Mouse (Mus musculus) testis, adult 2 months (tissue): ENCODE measurements at regions not wholly inside any gene's neighbourhood (a gene's known extent, or its start where the extent isn't known, plus 50 kb on each side); places are given as distances from the start of the nearest gene placed in this dataset.

ENCODE experiments used
- CTCF ChIP-seq: fragments of 200-500 bp; IDR thresholded peaks from 2 replicates; pipeline ENCODE4 v1.5.1; 2012; ENCODE audit warnings: low read depth, mild to moderate bottlenecking, inconsistent platforms, low read length, moderate library complexity; ENCODE audit not compliant: control insufficient read depth, insufficient read depth, insufficient replicate concordance
- POLR2A ChIP-seq: fragments of 200-500 bp; IDR thresholded peaks from 2 replicates; pipeline ENCODE4 v1.6.1; 2012; ENCODE audit warnings: low read depth, mild to moderate bottlenecking, inconsistent platforms, low read length, moderate library complexity; ENCODE audit not compliant: control insufficient read depth

GRCm38 (mm10) chr2:169035315-169035714 is 79.9 kb upstream of the Zfp64 start:
- no peak for TF ChIP-seq POLR2A
- peak; percentile 77; the same call in 1 of the 2 replicates for TF ChIP-seq CTCF
